Mouse (Mus musculus) skeletal muscle tissue, adult 2 months (tissue): ENCODE measurements at regions not wholly inside any gene's neighbourhood (a gene's known extent, or its start where the extent isn't known, plus 50 kb on each side); places are given as distances from the start of the nearest gene placed in this dataset.

ENCODE experiments used
- DNase-seq: peaks from one replicate; pipeline ENCODE4 v3.0.0-alpha.2; 2012; ENCODE audit warnings: low read depth, low spot score

GRCm38 (mm10) chr2:64860113-64860512, 164.7 kb downstream of the Grb14 start:
- DNase-seq, result no peak

GRCm38 (mm10) chr2:64853918-64854317, 170.9 kb downstream of the Grb14 start:
- DNase-seq, result peak; percentile 11

- DNase-seq, result no peak
Observed at GRCm38 (mm10) chr2:64852913-64853312, 171.9 kb downstream of the Grb14 start.

- no peak for DNase-seq
Observed at GRCm38 (mm10) chr2:64851096-64851495, 173.7 kb downstream of the Grb14 start.

- no peak for DNase-seq
Observed at GRCm38 (mm10) chr2:64850656-64851055, 174.1 kb downstream of the Grb14 start.

- DNase-seq, result no peak
Observed at GRCm38 (mm10) chr2:64824494-64824893, 200.3 kb downstream of the Grb14 start.

- DNase-seq, result no peak
Observed at GRCm38 (mm10) chr2:64823905-64824304, 200.9 kb downstream of the Grb14 start.

- DNase-seq, result no peak
Observed at GRCm38 (mm10) chr2:64823074-64823473, 201.7 kb downstream of the Grb14 start.

- no peak for DNase-seq
Observed at GRCm38 (mm10) chr2:64818159-64818558, 206.6 kb downstream of the Grb14 start.
